ENCODE assay signal across 15 mouse cellular contexts in the genomic region with DNA sequence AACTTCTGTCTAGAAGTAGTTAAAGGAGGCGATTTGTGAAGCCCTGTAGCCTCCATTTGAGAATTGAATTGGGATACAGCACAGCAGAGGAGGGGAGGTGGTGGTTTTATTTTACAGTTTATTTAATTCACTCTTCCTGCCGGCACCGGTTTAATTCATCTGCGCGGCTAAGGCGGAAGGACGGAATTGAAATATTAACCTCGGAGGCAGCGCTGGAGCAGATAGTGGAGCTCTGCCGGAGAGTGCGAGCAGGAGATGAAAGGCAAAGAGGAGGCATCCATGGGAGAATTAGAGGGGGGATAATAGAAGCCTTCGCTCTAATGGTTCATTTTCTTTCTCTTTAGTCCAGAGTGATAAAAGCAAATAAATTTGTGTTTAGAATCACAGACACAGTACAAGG.
A peak's percentile ranks its signal among the peaks of the same experiment; 100 is the strongest.
DNase-seq lines count a peak whose midpoint lies in the region; ATAC-seq lines count a peak whose summit lies in the region.
"Had no signal": no experiment of that assay in that cellular context is flagged by ENCODE, and none has a peak within 500 bp of the region (broad histone marks: within the 10 kb centered on the region; RNA-seq: fewer than 3 reads in every experiment).

No protein-coding gene starts in this region.

- no peak overlapping the region for H3K27ac ChIP-seq in hindbrain, embryonic 13.5 days
- H3K27ac ChIP-seq in hindbrain, embryonic 10.5 days = no peak overlapping the region
- H3K27ac ChIP-seq in midbrain, embryonic 13.5 days = no peak overlapping the region
- no peak overlapping the region for H3K27ac ChIP-seq in midbrain, embryonic 11.5 days (ENCODE audit: low read depth, low read length)
- H3K27ac ChIP-seq: intestine, embryonic 15.5 days; left cerebral cortex, adult 2 months; liver, embryonic 13.5 days had no signal

- WGBS in hindbrain, embryonic 13.5 days = 35% methylated on average over 12 of the region's 12 CpGs
- 65% methylated on average over 12 of the region's 12 CpGs for WGBS in hindbrain, embryonic 10.5 days
- 22% methylated on average over 12 of the region's 12 CpGs for WGBS in midbrain, embryonic 13.5 days
- WGBS in midbrain, embryonic 11.5 days = 54% methylated on average over 12 of the region's 12 CpGs

- H3K9ac ChIP-seq in hindbrain, embryonic 13.5 days = no peak overlapping the region
- H3K9ac ChIP-seq in midbrain, embryonic 13.5 days (replicated peaks) = no peak overlapping the region
- H3K9ac ChIP-seq in midbrain, embryonic 11.5 days (ENCODE audit: low read length) = no peak overlapping the region
- H3K9ac ChIP-seq: intestine, embryonic 15.5 days; liver, embryonic 13.5 days had no signal

- no peaks in the 10 kb centered on the region for H3K36me3 ChIP-seq in hindbrain, embryonic 13.5 days
- H3K36me3 ChIP-seq in hindbrain, embryonic 10.5 days = no peaks in the 10 kb centered on the region
- H3K36me3 ChIP-seq in midbrain, embryonic 13.5 days = no peaks in the 10 kb centered on the region
- H3K36me3 ChIP-seq in midbrain, embryonic 11.5 days (ENCODE audit: control insufficient read depth, insufficient read depth, low read length) = no peaks in the 10 kb centered on the region
- H3K36me3 ChIP-seq: intestine, embryonic 15.5 days; liver, embryonic 13.5 days had no signal

- H3K4me2 ChIP-seq in hindbrain, embryonic 13.5 days = peak overlapping the region; percentile 11; the same call in 1 of the 2 replicates
- peak overlapping the region; percentile 31 for H3K4me2 ChIP-seq in midbrain, embryonic 13.5 days (replicated peaks)
- no peak overlapping the region for H3K4me2 ChIP-seq in midbrain, embryonic 11.5 days
- H3K4me2 ChIP-seq: heart, embryonic 11.5 days; intestine, embryonic 15.5 days; liver, embryonic 13.5 days had no signal

- 0 out of 2 replicates have a peak, but pooled peaks have one; percentile 37 for ATAC-seq in hindbrain, embryonic 13.5 days (ENCODE audit: low FRiP score)
- peak; percentile 72 for ATAC-seq in midbrain, embryonic 13.5 days
- ATAC-seq in midbrain, embryonic 11.5 days (ENCODE audit: low FRiP score) = no peak
- ATAC-seq: intestine, embryonic 15.5 days had no signal

- peaks cover 12% of the 10 kb centered on the region; the same call in 1 of the 2 replicates for H3K4me1 ChIP-seq in hindbrain, embryonic 13.5 days (replicated peaks)
- H3K4me1 ChIP-seq in hindbrain, embryonic 10.5 days (replicated peaks) = peaks cover 10% of the 10 kb centered on the region; the same call in 1 of the 2 replicates
- peaks cover 17% of the 10 kb centered on the region for H3K4me1 ChIP-seq in midbrain, embryonic 13.5 days (replicated peaks)
- H3K4me1 ChIP-seq in midbrain, embryonic 11.5 days (ENCODE audit: control insufficient read depth, insufficient read depth, low read length) = peaks cover 5% of the 10 kb centered on the region; the same call in 1 of the 2 replicates
- H3K4me1 ChIP-seq: intestine, embryonic 15.5 days; liver, embryonic 13.5 days had no signal

- DNase-seq in hindbrain, embryonic 10.5 days (ENCODE audit: low spot score) = no peak
- DNase-seq in midbrain, embryonic 11.5 days (ENCODE audit: low spot score, missing footprints) = no peak
- peak; percentile 27 for DNase-seq in kidney, postnatal 10 days
- DNase-seq in adrenal gland, adult 8-10 months = no peak
- DNase-seq in urinary bladder, postnatal 36 days (ENCODE audit: low spot score in 2 of 2) = no peak
- DNase-seq: adrenal gland, postnatal 36 days; cerebellum, adult 9-10 months; heart, postnatal 14 days; liver, embryonic 13.5 days; thymus, postnatal 36 days had no signal

- no peaks in the 10 kb centered on the region for H3K9me3 ChIP-seq in hindbrain, embryonic 13.5 days
- no peaks in the 10 kb centered on the region for H3K9me3 ChIP-seq in hindbrain, embryonic 10.5 days
- H3K9me3 ChIP-seq in midbrain, embryonic 13.5 days = no peaks in the 10 kb centered on the region
- H3K9me3 ChIP-seq in midbrain, embryonic 11.5 days (ENCODE audit: control insufficient read depth, low read length) = no peaks in the 10 kb centered on the region
- H3K9me3 ChIP-seq: intestine, embryonic 15.5 days had no signal

- no peak overlapping the region for H3K4me3 ChIP-seq in hindbrain, embryonic 13.5 days
- no peak overlapping the region for H3K4me3 ChIP-seq in hindbrain, embryonic 10.5 days
- H3K4me3 ChIP-seq in midbrain, embryonic 13.5 days (replicated peaks) = no peak overlapping the region
- H3K4me3 ChIP-seq in midbrain, embryonic 11.5 days (ENCODE audit: low read depth, low read length) = no peak overlapping the region
- H3K4me3 ChIP-seq: intestine, embryonic 15.5 days; left cerebral cortex, adult 2 months; liver, embryonic 13.5 days had no signal

- peaks cover 29% of the 10 kb centered on the region; the same call in 1 of the 2 replicates for H3K27me3 ChIP-seq in hindbrain, embryonic 13.5 days
- H3K27me3 ChIP-seq in hindbrain, embryonic 10.5 days (ENCODE audit: insufficient read depth, poor library complexity, severe bottlenecking) = peaks cover 11% of the 10 kb centered on the region; the same call in 1 of the 2 replicates
- H3K27me3 ChIP-seq in midbrain, embryonic 13.5 days = peaks cover 35% of the 10 kb centered on the region
- H3K27me3 ChIP-seq in midbrain, embryonic 11.5 days (ENCODE audit: control insufficient read depth, insufficient read depth, low read length) = 0 out of 2 replicates have a peak, but pooled peaks cover 2% of the 10 kb centered on the region
- H3K27me3 ChIP-seq: intestine, embryonic 15.5 days; liver, embryonic 13.5 days had no signal
